Comparison of ENCODE assay signal across 8 mouse cellular contexts in genomic region chr2:170183851-170184174, GRCm38 (mm10). TPM values are rescaled to one million over a fixed set of nuclear protein-coding genes. Genes with fewer than 3 reads are reported as not detected.
DNase-seq lines count a peak whose midpoint lies in the region; ATAC-seq and TF ChIP-seq lines count a peak whose summit lies in the region.

No protein-coding gene starts in this region.

- TF ChIP-seq POLR2A in spleen, adult 2 months (IDR thresholded peaks at IDR 0.05; ENCODE audit: low read depth, low read length): no peak

- 68% methylated on average over 4 of the region's 4 CpGs for WGBS in spleen, adult 2 months
- 73% methylated on average over 4 of the region's 4 CpGs for WGBS in liver, embryonic 13.5 days (ENCODE audit: insufficient replicate concordance)
- 55% methylated on average over 4 of the region's 4 CpGs for WGBS in stomach, postnatal 0 days

- H3K27me3 ChIP-seq in spleen, adult 2 months (ENCODE audit: control insufficient read depth, insufficient read depth, low read length): no peaks in the 10 kb centered on the region
- H3K27me3 ChIP-seq in liver, embryonic 13.5 days: no peaks in the 10 kb centered on the region
- H3K27me3 ChIP-seq in stomach, postnatal 0 days (ENCODE audit: control insufficient read depth, insufficient read depth, low read length): no peaks in the 10 kb centered on the region

- H3K4me3 ChIP-seq in spleen, adult 2 months (ENCODE audit: extremely low read depth, insufficient read depth, insufficient read length): peak overlapping the region; percentile 37; the same call in 1 of the 2 replicates
- H3K4me3 ChIP-seq in liver, embryonic 13.5 days (replicated peaks): peak overlapping the region; percentile 61; the same call in 1 of the 2 replicates
- H3K4me3 ChIP-seq in stomach, postnatal 0 days (ENCODE audit: low read depth, low read length): peak overlapping the region; percentile 29; the same call in 1 of the 2 replicates

- H3K9ac ChIP-seq in liver, embryonic 13.5 days: peak overlapping the region; percentile 65
- H3K9ac ChIP-seq in stomach, postnatal 0 days (ENCODE audit: low read length): no peak overlapping the region

- H3K36me3 ChIP-seq in spleen, adult 2 months (ENCODE audit: control insufficient read depth, insufficient read depth, low read length): no peaks in the 10 kb centered on the region
- no peaks in the 10 kb centered on the region for H3K36me3 ChIP-seq in liver, embryonic 13.5 days
- no peaks in the 10 kb centered on the region for H3K36me3 ChIP-seq in stomach, postnatal 0 days (ENCODE audit: control insufficient read depth, insufficient read depth, low read length)

- no peak for TF ChIP-seq EP300 in stomach, postnatal 0 days (optimal IDR thresholded peaks at IDR 0.05)

- H3K27ac ChIP-seq in spleen, adult 2 months (ENCODE audit: insufficient read depth, low read length): peak overlapping the region; percentile 75
- peak overlapping the region; percentile 58 for H3K27ac ChIP-seq in liver, embryonic 13.5 days
- H3K27ac ChIP-seq in stomach, postnatal 0 days (replicated peaks): peak overlapping the region; percentile 45; the same call in 1 of the 2 replicates

- ATAC-seq in liver, embryonic 13.5 days (ENCODE audit: low read depth): no peak
- ATAC-seq in stomach, postnatal 0 days (ENCODE audit: low FRiP score, low TSS enrichment): no peak

- peak overlapping the region; percentile 75 for H3K4me2 ChIP-seq in liver, embryonic 13.5 days
- H3K4me2 ChIP-seq in stomach, postnatal 0 days (replicated peaks; ENCODE audit: low read depth): peak overlapping the region; percentile 53

- H3K9me3 ChIP-seq in liver, embryonic 13.5 days (replicated peaks): no peaks in the 10 kb centered on the region
- no peaks in the 10 kb centered on the region for H3K9me3 ChIP-seq in stomach, postnatal 0 days (ENCODE audit: control insufficient read depth, low read length)

- peak; percentile 40 for DNase-seq in adrenal gland, adult 2 months
- DNase-seq in adrenal gland, adult 8-10 months: no peak
- no peak for DNase-seq in spleen, adult 2 months (ENCODE audit: low read depth in 1 of 2, low spot score in 2 of 2)
- no peak for DNase-seq in spleen, adult 12 weeks (ENCODE audit: low spot score)
- DNase-seq in liver, embryonic 13.5 days: no peak
- DNase-seq in stomach, postnatal 0 days (ENCODE audit: low spot score): no peak
- DNase-seq in spleen, postnatal 4 days (ENCODE audit: low spot score in 2 of 2): no peak
- no peak for DNase-seq in spleen, postnatal 10 days (ENCODE audit: low spot score in 2 of 2)

- H3K4me1 ChIP-seq in spleen, adult 2 months (ENCODE audit: control insufficient read depth, insufficient read depth, insufficient read length): peaks cover 11% of the 10 kb centered on the region; the same call in 1 of the 2 replicates
- H3K4me1 ChIP-seq in liver, embryonic 13.5 days (replicated peaks): peaks cover 28% of the 10 kb centered on the region
- no peaks in the 10 kb centered on the region for H3K4me1 ChIP-seq in stomach, postnatal 0 days (replicated peaks; ENCODE audit: control insufficient read depth, insufficient read depth)

- no peak for TF ChIP-seq CTCF in spleen, adult 2 months (IDR thresholded peaks at IDR 0.05; ENCODE audit: extremely low read depth, insufficient read depth, insufficient read length, insufficient replicate concordance)
- no peak for TF ChIP-seq CTCF in stomach, postnatal 0 days (IDR thresholded peaks at IDR 0.05; ENCODE audit: low read depth)

RNA-seq across cellular contexts. Expression of gene Zfp217, which starts 35.9 kb away (rescaled TPM):
- 10 to 100 TPM; 16.4 to 23.1 TPM for total RNA-seq in adrenal gland, adult 2 months (2021)
- 10.1 and 10.8 TPM in 2 replicates for polyA plus RNA-seq in adrenal gland, adult 2 months (2012; rRNA removed)
- 10 to 100 TPM; 23.0 to 38.9 (median 32.6) TPM for total RNA-seq in adrenal gland, adult 8-10 months (2022)
- 20.6 and 22.3 TPM in 2 replicates for polyA plus RNA-seq in spleen, adult 2 months (2012; rRNA removed)
- polyA plus RNA-seq in liver, embryonic 13.5 days (2015; fragmentation: Nextera tagmentation; extraction: Ambion mirVana): 3.6 and 3.7 TPM in 2 replicates
- polyA plus RNA-seq in stomach, postnatal 0 days (2015; fragmentation: Nextera tagmentation; extraction: Ambion mirVana): 1.5 and 1.7 TPM in 2 replicates
